Mouse (Mus musculus) left cerebral cortex, adult 11 months (tissue): Measurements from ENCODE around the gene Dok1.

ENCODE experiments used
- DNase-seq: peaks from one replicate; pipeline ENCODE4 v3.0.0; 2022; ENCODE audit warnings: low spot score

Dok1 gene

DNA sequence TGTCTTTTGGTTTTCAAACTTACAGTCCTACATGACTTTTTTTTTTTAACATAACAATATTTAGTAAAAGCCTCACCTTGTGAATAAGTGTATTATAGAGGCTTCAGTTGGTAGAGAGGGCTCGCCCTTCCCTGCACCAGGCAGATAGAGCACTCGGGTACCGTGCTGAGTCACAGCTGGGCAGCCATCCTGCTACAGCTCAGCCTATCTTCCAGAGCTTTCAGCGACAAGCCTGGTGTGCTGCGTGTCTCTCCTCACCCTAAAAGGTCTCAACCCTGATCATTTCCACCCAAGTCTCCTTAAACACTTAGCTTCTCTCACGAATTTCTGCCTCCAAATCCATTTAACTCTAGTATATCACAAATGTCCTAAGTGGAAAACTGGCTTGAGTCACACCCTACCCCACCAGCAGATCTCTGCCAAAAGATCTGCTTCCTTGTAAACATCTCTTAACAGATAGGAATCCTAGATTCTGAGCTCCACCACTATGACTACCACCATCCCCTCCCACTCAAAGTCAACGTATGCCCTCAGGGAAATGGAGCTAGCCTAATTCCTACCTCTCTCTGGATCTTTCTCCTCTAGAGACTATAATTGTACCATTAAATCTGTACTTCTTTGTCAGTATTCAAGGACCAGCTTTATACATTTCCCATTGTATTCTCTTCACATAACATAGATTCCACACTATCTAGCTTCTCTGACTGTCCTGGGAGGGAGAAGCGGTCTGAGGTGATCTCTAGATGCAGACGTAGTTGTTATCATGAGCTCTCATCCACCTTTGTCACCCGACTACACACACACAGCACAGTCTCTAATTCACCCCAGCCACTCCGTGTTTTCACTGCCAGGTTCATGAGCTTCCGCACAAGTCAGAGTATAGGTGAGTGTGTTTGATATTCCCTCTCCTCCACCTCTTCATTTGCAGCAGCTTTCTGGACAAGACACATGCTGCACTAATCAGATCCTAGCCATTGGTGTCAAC lies 18.5 kb downstream of the Dok1 start:
- no peak for DNase-seq

DNA sequence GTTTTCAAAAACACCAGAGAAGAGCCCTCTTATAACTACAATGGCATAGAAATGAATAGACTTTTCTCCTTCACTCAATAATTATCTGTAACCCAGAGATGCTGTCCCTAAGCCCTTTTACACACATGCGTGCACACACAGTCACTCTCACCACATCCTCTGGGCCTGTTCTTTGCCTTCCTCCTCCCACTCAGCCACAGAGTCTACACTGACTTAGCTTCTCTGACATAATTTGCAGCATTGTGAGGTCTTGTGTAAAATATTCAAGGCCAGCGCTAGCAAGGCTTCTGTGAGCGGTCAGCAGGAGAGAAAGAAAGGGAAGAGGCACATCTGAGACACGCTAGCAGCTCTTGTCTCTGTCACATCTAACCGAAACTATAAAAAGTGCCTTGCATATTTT lies 19.8 kb downstream of the Dok1 start:
- no peak for DNase-seq

DNA sequence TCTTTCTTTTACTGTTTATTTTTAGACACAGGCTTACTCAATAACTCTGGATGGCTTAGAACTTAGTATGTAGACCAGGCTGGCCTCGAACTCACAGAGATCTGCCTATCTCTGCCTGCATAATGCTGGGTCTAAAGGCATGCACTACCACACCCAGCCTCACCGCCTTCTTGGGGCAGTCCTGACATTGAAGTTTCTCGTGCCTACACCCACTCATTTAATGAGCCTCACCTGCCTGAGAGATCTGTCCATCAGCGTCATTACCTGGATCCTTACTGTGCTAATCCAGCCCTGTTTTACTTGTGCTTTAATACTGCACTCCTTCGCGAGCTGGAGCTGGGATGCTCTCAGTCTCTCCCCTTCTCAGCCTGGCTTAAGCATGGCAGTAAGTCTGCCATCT lies 21.5 kb downstream of the Dok1 start:
- DNase-seq, result no peak

DNA sequence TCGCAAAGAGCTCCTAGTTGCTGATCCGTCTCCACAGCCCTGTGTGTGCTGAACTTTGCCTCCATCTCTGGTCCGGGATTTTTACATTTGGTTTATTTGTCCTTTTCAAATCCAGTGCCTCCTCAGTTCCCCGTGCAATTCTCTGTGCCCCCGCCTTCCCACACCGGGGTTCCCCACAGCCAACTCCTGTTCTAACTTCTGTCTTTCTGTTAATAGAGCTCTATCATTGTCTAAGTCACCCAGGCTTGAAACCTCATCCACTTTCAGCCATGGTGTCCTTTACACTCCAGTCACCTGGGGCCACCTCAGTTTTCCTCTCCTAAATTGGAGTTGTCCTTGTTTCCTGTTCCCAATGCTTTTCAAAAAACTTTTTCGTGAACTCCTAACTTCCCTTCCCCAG lies 22.0 kb downstream of the Dok1 start:
- DNase-seq, result no peak

DNA sequence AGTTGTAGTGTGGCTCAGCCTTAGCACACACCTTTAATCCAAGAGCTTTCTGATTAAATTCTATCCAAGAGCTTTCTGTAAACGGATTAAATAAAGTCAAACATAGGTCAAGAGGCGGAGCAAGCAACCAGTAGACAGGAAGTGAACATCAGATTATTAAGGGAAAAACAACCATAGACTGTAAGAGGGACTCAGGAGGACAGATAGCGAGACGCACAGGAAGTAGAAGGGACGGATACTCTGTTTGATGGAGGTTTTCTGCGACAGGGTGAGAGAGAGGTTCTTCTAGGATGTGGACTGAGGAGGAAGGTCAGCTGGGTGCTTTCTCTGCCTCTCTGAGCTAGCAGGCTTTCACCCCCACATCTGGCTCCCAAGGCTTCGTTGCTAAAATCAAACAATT lies 23.3 kb downstream of the Dok1 start:
- no peak for DNase-seq

DNA sequence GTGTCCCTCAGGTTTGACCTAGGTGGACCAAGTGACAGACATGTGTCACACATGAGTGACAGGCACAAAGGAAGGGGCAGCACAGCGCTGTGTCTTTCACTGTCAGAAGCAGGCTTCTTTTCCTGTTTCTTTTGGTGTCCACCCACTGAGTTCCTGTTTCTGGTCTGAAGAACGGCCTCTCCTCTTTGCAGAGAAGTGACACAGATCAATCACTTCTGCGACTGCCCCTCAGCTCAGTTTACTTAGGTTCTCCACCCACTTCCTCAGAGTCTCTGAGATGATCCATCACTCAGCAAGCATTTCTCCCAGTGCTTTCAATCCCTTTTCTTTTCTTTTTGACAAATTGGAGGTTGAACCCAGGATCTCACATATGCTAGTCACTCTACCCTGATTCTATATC lies 24.6 kb downstream of the Dok1 start:
- DNase-seq, result no peak

DNA sequence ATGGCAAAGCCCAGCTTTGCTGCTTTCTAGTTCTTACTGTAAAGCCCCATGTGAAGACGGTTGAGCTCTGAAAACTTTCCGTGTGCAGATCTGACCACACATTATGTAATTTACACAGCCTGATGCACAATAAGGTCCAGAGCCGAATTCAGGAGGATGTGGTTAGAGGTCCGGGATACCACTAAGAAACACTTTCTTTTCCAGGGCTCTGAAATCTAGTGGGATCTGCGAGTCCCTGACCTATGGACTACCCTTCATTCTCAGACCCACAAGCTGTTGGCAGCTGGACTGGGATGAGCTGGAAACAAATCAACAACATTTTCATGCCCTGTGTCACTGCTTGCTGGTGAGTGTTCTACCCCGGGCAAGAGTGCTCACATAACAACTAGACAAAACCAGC lies 27.2 kb downstream of the Dok1 start:
- no peak for DNase-seq

DNA sequence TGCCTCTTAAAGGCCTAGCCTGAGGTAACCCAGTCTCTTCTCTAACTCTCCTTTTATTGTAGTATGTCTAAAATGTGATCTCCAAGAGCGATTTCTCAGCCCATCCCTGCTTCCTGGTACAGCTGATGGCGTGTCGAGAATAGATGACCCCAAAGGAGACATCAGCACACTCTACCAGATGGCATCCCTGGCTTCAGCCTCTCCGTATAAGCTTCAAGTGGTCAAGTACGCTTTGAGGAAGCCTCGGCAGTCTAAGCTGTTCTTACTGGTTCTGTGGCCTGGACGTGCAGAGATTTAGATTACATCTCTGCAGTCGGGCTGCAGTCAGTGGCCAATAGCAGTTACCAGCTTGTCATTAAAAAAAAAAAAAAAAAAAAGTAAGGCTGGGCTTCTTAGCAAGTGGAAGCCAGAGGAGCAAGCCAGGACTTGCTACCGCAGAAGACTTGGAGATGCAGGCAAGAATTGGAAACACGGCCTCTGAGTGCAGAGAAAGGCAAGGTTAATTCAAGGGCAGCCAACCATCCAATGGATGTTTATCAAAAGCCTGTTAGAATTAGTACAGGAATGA lies 27.7 kb downstream of the Dok1 start:
- no peak for DNase-seq

DNA sequence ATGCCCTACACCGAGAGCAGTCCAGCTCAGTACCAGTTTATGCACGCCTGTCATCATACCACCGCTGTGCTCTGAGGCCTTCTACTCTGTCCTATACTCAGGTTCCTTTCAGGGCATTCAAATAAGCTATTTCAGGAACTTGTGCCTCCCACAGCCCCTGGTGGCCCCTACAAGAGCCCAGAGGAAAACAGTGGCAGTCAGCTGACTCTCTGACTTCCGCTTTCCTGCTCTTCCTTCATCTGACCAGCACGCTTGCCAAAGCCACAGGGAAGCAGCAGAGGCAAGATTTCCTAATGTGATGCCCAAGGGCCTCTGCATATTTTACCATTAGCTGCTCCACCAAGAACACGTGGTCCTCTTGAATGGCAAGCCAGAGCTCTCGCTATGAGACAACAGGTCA lies 28.4 kb downstream of the Dok1 start:
- no peak for DNase-seq

DNA sequence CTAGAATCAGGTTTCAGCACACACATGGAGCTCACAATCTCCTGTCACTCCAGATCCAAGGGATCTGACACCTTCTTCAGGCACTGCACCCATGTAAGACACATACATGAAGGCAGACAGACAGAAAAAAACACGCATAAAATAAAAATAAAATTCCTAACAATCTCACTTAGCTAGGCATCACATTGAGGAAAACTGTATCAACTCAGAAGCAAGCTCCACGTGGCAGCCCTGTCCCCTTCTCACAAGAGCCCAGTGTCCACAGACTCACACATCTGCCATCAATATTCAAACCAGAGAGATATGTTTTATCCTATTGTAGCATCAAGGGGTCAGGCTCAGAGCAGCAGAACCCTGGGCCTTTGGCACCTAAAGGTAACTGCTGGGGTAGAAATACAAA lies 29.0 kb downstream of the Dok1 start:
- no peak for DNase-seq

DNA sequence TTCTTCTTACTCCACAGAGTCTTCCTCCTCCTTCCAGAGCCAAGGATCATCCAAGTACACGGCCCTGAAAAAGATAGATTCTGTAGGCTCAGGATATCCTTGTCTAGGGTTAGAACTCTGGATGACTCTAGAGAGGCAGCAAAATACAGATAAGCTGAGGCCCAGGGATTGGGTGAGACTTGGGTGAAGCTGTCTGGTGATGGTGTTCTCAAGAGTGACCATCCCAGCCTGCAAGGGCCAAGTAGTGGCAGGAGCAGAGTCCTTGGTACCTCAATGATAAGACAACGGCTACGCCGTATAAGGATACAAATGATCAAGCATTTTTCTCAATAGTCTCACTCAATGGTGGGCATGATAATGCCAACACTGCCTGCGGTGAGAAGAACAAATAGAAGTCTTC lies 29.4 kb downstream of the Dok1 start:
- DNase-seq, result no peak

DNA sequence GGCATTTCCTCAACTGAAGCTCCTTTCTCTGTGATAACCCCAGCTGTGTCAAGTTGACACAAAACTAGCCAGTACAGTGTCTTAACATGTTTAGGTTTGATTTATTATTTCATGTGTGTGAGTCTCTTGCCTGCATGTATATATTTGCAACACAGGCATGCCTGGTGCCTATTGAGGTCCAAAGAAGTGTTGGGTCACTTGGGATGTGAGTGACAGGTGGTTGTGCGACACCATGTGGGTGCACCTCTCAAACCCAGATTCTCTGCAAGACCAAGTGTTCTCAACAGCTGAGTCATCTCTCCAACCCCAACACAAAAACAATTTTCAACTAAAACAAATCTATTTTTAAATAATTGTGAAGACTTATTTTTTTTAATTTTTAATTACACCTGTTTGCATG lies 30.2 kb downstream of the Dok1 start:
- no peak for DNase-seq

DNA sequence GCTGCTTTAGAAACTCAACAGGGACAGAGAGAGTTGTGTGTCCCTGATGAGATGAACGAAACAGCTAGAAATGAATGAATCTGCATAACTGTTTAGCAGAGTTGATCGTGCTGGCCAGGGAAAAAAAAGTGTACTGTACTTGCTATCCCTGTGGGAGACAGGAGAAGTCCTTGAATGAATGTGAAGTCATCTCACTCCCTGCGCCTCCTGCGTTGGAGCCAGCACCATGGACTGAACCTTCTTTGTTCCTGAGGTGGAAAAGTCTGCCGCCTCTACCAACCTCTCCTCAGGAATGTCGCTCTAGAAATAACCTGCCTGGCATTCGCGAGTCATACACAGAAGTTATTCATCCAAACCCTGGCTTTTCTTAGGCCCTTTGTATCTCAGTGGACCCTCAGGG lies 33.3 kb downstream of the Dok1 start:
- DNase-seq, result no peak

DNA sequence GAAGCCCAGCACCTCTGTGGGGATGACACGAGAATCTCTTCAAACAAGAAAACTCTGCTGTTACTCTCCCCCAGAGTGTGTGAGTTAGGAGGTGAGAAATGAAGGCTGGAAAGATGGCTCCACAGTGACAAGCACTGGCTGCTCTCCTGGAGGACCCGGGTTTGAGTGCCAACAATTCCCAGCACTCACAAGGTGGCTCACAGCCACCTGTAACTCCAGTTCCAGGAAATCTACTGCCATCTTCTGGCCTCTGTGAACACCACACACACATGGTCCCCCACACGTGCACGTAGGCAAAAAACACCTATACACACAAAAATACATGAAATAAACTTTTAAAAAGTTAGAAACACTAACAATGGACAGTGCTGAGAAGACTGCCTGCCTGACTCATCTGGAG lies 34.9 kb downstream of the Dok1 start:
- no peak for DNase-seq

DNA sequence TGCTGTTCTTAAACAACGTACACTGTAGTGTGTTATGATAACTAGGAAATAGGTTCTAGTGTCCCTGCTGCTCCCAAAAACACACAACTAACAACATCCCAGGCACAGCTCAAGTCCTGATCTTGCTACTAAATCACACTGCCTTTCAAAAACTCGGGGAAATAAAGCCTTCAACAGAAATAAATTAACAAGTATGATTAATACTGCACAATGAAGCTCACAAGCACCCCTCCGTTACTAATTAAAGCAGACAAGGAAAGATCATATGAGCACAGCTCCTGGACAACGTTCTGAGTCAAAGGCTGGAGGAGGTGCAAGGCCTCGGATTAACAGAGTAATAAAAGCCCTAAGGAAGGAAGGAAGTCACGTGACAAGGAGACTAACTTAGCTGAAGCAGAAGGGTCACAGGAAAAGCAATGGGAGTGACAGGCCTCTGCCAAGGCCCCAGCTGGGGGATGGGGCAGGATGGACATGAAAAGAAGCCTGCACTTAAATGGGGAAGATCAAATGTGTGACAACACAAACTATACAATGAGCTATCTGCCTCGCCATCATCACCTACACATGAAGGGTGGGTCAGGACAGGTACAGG lies 35.7 kb downstream of the Dok1 start:
- no peak for DNase-seq

DNA sequence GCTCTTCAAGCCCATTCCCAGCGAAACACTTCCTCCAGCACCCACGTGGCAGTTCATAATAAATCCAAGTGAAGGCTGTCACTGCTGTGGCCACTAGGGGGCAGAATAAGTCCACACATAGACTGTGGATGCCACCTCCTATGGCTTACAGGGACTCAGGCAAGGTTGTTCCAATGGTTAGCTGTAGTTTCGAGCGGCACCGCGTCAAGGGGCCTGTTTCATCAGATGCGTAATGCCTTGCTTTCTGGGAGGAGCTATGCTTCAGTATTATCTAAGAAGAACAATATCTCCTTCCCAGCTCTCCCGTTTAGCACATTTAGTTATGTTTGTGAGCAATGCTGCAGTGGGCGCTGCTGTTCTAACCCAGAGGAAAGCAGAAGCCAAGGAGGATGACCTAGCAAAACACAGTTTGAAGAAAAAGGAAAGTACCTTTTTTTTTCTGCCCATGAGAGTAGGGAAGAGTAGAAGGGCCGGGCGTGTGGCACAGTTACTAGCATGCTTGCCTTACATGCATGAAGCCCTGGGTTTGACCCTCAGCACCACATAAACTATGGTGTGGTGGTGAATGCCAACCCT lies 36.4 kb downstream of the Dok1 start:
- DNase-seq, result peak; percentile 92

DNA sequence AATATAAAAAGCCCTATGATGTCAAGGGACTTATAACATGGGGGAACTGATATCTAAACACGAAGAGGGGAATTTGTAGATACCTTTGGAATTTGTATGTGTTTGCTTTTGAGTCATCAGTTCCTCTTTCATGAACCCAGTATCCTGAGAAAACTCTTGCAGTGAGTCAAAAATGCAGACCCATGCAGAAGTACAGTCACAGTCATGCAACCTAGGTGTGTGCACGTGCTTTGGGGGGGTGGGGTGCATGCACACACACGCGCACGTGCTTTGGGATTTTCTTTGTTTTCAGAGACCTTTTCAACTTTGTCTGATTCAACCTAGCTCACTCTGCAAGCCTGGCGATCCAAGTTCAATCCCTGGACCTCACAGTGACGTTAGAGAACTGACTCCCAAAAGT lies 38.9 kb downstream of the Dok1 start:
- DNase-seq, result no peak

DNA sequence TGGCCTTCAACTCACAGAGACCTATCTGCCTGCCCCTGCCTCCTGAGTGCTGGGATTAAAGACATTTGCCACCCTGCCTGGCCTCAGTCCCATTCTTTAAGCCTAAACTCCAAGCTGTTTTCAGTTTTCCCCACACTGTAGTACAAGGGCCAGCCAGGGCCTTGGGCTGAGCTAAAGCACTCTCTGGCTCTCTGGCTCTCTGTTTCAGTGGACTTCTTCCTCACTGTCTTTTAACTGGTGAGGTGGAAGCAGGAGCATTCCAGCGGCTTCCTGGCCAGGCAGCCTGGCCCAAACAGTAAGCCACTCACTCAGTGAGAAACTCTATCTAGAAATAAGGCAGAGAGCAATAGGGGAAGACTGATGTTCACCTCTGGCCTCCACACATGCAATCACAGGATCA lies 39.6 kb downstream of the Dok1 start:
- no peak for DNase-seq

DNA sequence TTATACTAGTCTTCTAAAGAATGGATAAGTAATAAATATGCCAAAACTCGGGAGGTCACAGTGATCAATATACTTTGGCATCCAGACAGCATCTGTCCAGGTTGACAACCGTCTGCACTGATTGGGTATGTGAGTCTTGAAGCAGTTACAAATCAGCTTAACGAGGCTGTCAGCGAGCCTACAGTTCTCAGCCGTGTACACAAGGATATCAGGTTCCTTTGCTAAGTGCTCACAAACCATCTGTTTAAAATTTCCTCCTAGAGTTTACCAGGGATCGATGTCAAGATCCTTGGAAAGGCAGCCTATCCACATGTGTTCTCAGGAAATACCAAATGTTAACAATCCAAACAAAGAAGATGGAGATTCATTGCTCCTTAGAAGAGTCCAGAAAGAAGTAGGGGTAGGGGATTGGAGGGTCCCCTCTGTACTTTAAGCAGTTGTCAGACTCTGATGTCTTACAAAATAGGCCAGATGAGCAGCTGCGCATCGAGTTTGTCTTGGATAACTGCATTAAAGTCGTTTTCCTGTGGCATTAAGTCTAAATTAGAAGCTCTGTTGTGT lies 45.8 kb downstream of the Dok1 start:
- no peak for DNase-seq
